Mouse (Mus musculus) left cerebral cortex, postnatal 36 days (tissue): ENCODE results near the gene Miga2. TPM values are rescaled to one million over a fixed set of nuclear protein-coding genes. Genes with fewer than 3 reads are reported as not detected.

Experiments
- DNase-seq, 2 experiments: peaks; one replicate each; pipeline ENCODE4 v3.0.0; 2021 to 2022; ENCODE audit warnings: low spot score in 2 of 2, mixed read lengths in 1 of 2
- intact Hi-C: fragments of 180-260 bp; cut with DNase I; formaldehyde crosslinking; loops from one replicate; pipeline ENCODE4 v1.15.1; 2025
- total RNA-seq, 2 experiments: library from RNA; stranded (reverse); gene quantifications; 2 replicates each; pipeline ENCODE4 v1.2.3; 2021

Miga2 gene
- total RNA-seq, 2 experiments from 2014 or later = 106 to 124 TPM

DNA sequence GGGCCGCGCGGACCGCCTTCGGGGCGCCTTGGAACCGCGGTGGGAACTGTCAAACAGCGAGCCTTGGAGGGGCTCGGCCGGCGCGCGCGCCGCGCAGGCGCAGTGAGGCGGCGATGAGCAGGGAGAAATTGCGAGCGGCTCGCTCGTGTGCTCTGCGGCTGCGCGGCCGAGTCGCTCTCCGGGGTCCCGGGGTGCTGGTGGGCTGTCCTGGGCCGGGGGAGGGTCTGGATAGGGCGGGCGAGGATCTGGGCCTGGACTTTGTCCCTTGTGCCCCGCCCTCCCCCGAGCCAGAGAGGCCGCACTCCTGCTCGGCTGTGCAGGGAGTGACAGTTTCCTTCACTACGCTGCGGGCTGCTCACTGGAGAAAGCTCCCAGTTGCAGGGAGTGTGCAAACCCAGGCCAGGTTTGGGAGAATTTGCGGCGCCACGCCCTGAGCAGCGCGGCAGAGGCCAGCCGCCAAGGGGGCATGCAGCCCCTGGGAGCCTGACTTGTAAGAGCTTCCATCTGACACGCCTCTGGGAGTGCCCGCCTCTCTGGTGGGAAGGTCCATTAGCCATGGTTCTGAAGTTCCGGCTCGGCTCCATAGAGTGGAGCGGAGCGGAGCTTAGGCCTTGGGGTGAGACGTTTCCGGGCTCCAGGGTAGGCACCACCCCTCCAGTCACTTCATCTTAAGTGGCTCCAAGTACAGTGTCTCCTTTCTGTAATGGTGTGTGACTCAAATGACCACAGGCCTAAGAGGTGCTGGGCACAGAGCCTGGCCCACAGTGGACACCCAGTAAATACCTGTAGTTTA, 28.7 kb downstream of the Miga2 start:
- peak in 1 of 2 experiments; percentile 70 for DNase-seq
- intact Hi-C loops = no loop called here

GRCm38 (mm10) chr2:30393370-30393656, 29.3 kb downstream of the Miga2 start:
- intact Hi-C loops = no loop called here
- no peak for DNase-seq

DNA sequence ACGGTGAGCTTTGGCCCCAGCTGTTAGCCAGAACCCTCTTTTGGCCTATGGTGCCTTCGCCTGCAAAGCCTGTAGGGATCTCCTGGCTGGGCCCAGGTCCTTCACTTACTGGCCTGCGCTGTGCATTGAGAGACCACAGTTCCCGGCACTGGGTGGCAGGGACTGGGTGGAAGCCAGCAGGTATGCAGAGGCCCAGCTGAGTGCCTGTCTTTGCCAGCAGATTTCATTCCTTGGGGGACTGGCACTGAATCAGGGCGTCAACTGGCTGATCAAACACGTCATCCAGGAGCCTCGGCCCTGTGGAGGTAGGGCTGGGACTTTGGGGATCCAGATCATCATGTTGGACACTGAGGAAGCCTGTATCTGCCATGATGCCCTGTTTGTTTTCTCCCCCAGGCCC, 31.7 kb downstream of the Miga2 start:
- intact Hi-C loops = no loop called here
- DNase-seq = no peak

DNA sequence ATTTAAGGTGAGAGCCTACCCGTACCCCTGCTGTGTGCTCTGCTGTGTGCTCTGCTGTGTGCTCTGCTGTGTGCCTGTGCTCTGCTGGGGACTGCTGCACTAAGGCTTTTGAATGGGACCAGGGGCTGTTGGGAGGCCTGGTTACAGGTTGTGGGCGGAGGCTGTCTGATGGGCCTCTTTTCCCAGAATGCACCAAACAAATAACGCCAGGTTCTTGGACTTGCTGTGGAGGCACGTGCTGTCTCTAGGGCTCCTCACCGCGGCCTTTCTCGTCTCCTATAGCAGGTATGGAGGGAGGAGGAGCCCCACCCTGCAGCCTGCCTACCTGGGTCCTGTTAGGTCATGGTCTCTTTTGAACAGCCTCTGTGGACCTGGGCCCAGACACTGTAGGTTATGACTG, 32.2 kb downstream of the Miga2 start:
- no peak for DNase-seq
- intact Hi-C loops = no loop called here

- intact Hi-C loops = no loop called here
- DNase-seq = no peak
These were observed 34.0 kb downstream of the Miga2 start for GRCm38 (mm10) chr2:30397986-30398512.

GRCm38 (mm10) chr2:30399191-30400171, 35.4 kb downstream of the Miga2 start:
- intact Hi-C loops = no loop called here
- DNase-seq = no peak

- DNase-seq = no peak
- intact Hi-C loops = no loop called here
These were observed 37.5 kb downstream of the Miga2 start for GRCm38 (mm10) chr2:30401581-30401980.

DNA sequence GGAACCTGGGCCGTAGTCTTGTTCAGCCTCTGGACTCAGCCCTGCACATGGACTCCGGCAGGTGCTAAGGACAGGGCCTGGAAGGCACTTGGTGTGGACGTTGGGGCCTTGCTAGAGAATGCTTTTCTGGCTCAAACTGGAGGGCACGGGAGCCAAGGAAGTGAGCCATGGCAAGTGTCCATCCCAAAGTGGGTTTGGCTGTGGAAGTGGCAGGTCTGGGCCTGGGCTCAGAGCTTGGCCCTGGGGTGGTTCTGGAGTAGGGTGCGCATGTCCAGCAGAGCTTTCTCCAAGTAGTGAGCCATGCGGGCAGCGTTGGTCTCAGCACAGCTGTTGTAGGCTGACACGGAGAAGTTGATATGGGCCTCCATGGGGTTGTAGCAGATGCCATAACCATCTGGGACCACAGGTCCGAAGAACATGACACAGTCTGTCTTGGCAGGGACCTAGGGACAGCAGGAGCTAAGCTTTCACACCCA, 38.4 kb downstream of the Miga2 start:
- DNase-seq = no peak
- intact Hi-C loops = no loop called here

- intact Hi-C loops = no loop called here
- DNase-seq = no peak
These were observed 38.8 kb downstream of the Miga2 start for GRCm38 (mm10) chr2:30402843-30403242.

DNA sequence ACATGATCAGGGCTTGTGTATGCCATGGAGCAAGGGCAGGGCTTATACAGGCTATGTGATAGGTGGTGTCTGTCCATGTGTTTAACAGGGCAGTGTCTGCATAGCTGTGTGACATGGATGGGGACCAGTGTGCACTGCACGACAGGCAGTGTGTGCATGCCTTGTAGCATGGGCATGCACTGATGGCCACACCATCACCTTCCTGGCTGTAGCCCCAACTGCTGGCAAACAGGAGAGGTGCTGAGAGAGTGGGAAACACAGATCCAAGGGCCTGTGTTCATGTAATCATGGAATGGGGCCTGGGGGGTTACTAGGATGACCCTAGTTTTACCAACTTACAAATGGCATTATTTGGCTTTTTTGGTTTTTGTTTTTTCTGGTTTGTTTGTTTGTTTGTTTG, 39.8 kb downstream of the Miga2 start:
- intact Hi-C loops = no loop called here
- no peak for DNase-seq

- DNase-seq = no peak
- intact Hi-C loops = no loop called here
These were observed 43.2 kb downstream of the Miga2 start for GRCm38 (mm10) chr2:30407221-30407620.

DNA sequence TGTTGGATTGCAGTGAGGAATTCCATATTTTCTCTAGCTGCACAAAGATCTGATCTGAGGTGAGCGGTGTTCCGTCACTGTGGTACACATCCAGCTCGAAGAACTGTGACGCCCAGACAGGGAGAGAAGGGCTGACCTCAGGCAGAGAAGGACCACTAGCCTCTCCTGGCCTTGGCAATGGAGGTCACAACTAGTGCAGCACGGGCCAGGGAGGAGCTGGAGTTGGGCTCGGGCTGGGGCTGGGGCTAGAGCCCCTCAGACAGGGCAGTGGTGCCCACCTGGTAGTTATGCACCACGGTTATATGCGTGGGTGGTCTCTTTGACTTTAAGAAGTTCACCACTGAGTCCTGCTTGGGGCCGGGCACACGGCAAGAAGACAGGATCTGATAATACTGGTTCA, 43.7 kb downstream of the Miga2 start:
- intact Hi-C loops = no loop called here
- no peak for DNase-seq

- DNase-seq = no peak
- intact Hi-C loops = no loop called here
These were observed 44.5 kb downstream of the Miga2 start for GRCm38 (mm10) chr2:30408452-30409100.

- no peak for DNase-seq
- intact Hi-C loops = no loop called here
These were observed 45.6 kb downstream of the Miga2 start for GRCm38 (mm10) chr2:30409454-30410176.

GRCm38 (mm10) chr2:30413038-30413973, 49.3 kb downstream of the Miga2 start:
- DNase-seq = peak; percentile 70 to 77
- intact Hi-C loops = no loop called here

DNA sequence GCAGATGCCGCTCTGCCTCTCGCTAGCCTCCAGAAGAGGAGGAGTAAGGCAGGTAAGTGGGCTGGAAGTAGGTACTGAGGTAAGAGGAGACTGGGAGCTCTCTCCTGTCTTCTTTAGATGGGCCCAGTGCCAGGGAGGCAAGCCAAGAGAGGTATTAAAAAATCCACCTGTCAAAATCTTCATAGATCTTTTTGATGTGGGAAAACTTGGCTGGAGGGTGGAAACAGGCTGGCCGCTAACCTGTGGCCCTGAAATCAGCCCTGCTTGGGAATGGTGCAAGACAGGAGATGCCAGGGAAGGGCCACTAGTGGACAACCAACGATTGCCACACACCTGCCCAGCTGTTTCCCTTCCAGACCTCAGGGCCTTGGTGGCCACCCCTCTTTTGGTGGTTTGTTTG, 50.1 kb downstream of the Miga2 start:
- intact Hi-C loops = no loop called here
- no peak for DNase-seq

DNA sequence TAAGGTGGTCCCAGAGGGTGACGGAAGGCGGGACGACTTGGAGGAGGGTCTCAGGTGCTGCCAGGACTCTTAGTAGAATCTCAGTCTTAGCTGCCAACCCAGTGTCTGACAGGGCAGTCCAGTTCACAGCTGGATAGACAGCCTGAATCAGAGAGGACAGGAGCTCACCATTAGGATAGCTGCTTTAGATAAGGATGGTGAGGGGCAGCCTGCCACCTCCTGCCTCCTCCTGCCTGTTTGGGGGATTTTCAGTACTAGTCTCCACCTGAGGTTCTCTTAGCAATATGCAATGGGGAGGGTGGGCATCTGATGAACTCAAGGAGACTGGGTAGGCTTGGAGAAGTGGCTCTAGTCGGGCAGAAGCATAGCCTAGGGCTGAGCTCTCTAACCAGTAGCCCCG, 50.6 kb downstream of the Miga2 start:
- intact Hi-C loops = no loop called here
- no peak for DNase-seq

DNA sequence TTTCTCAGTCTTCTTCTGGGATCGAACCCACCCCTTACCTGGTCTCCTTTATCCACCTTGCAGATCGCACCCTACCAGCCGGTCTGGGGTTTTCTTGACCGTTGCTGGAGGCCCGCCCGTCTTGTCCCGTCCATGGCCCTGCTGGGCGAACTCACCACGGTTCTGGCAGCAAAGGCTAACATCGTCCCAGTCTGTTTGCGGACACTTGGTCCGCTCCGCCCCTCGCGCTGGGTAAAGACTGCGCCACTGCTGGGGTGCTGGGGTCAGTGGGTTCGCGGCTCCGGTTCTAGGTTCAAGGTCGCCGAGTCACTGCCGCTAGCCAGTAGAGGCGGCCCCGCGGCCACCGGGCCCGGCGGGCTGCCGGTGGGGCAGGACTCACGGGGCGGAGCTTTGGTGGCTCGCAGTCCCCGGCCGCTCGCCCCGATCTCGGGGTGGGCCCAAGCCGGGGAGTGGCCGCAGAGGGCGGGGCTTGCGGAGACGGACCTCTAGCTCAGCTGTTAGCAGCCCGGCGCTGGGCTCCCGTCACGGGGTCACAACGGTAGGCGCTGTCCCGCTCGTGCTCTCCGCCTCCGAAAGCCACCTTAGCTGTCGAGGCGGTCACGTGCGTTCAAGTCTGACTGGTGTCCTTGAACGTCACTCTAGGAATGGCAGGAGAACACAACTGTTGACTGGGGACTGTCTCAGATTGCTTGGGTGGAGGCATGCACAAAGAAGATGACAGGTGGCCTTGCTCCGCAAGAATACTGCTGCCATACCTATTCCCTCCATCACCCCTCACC, 51.3 kb downstream of the Miga2 start, which contains the start of gene Crat:
Crat (minus strand) TSS at position 657 of the 779 bp plus-strand sequence.
- DNase-seq = peak; percentile 90 to 94
- intact Hi-C loops = no loop called here
